Mouse (Mus musculus): Measurements from ENCODE around the gene Uba2. TPM values are rescaled to one million over a fixed set of nuclear protein-coding genes. Genes with fewer than 3 reads are reported as not detected.

Uba2 gene
- polyA plus RNA-seq, 1 experiment = 29.6 TPM

GRCm38 (mm10) chr7:34168470-34169251 lies 738 bp downstream of the Uba2 start:
- 11% methylated on average over 30 of the region's 30 CpGs for WGBS
- peak; percentile 54 for DNase-seq (ENCODE audit: low read depth, low spot score)

- WGBS = under 1% methylated on average over 54 of the region's 54 CpGs
- DNase-seq (ENCODE audit: low read depth, low spot score) = no peak
Measured at GRCm38 (mm10) chr7:34167766-34168469, 1.5 kb downstream of the Uba2 start.

GRCm38 (mm10) chr7:34166850-34167249 lies 2.5 kb downstream of the Uba2 start:
- 49% methylated on average over 4 of the region's 4 CpGs for WGBS
- no peak for DNase-seq (ENCODE audit: low read depth, low spot score)

- no peak for DNase-seq (ENCODE audit: low read depth, low spot score)
- 62% methylated on average over 3 of the region's 3 CpGs for WGBS
Measured at GRCm38 (mm10) chr7:34165999-34166398, 3.4 kb downstream of the Uba2 start.

GRCm38 (mm10) chr7:34164671-34165070 lies 4.7 kb downstream of the Uba2 start:
- 87% methylated on average over 7 of the region's 7 CpGs for WGBS
- DNase-seq (ENCODE audit: low read depth, low spot score) = no peak

- no peak for DNase-seq (ENCODE audit: low read depth, low spot score)
- 94% methylated on average over 3 of the region's 3 CpGs for WGBS
Measured at GRCm38 (mm10) chr7:34159167-34159566, 10.2 kb downstream of the Uba2 start.

- no peak for DNase-seq (ENCODE audit: low read depth, low spot score)
- 72% methylated on average over 3 of the region's 3 CpGs for WGBS
Measured at GRCm38 (mm10) chr7:34157994-34158393, 11.4 kb downstream of the Uba2 start.

GRCm38 (mm10) chr7:34147193-34147592 lies 22.2 kb downstream of the Uba2 start:
- DNase-seq (ENCODE audit: low read depth, low spot score) = no peak
- 61% methylated on average over 4 of the region's 4 CpGs for WGBS

GRCm38 (mm10) chr7:34141123-34141522 lies 28.3 kb downstream of the Uba2 start:
- no peak for DNase-seq (ENCODE audit: low read depth, low spot score)
- WGBS = 96% methylated on average over 13 of the region's 13 CpGs

GRCm38 (mm10) chr7:34139493-34139892 lies 29.9 kb downstream of the Uba2 start:
- no peak for DNase-seq (ENCODE audit: low read depth, low spot score)
- WGBS = 83% methylated on average over 6 of the region's 6 CpGs

- WGBS = 75% methylated on average over 2 of the region's 2 CpGs
- DNase-seq (ENCODE audit: low read depth, low spot score) = no peak
Measured at GRCm38 (mm10) chr7:34134336-34134735, 35.1 kb downstream of the Uba2 start.

- WGBS = 4% methylated on average over 39 of the region's 65 CpGs
- peak; percentile 11 for DNase-seq (ENCODE audit: low read depth, low spot score)
Measured at GRCm38 (mm10) chr7:34133117-34133762, 36.2 kb downstream of the Uba2 start, which contains the start of gene Wtip. Gene Wtip, minus strand, starts transcription at chr7:34133268.

GRCm38 (mm10) chr7:34132355-34133079 lies 36.9 kb downstream of the Uba2 start:
- DNase-seq (ENCODE audit: low read depth, low spot score) = no peak
- WGBS = 3% methylated on average over 105 of the region's 116 CpGs

- no peak for DNase-seq (ENCODE audit: low read depth, low spot score)
- WGBS = 5% methylated on average over 3 of the region's 3 CpGs
Measured at GRCm38 (mm10) chr7:34131959-34132354, 37.4 kb downstream of the Uba2 start.

GRCm38 (mm10) chr7:34131118-34131517 lies 38.3 kb downstream of the Uba2 start:
- no peak for DNase-seq (ENCODE audit: low read depth, low spot score)

GRCm38 (mm10) chr7:34126291-34126690 lies 43.1 kb downstream of the Uba2 start:
- whole genome bisulfite sequencing = 87% methylated on average over 3 of the region's 3 CpGs
- no peak for DNase-seq (ENCODE audit: low read depth, low spot score)

More at GRCm38 (mm10) chr7:34131118-34131517, 38.3 kb downstream of the Uba2 start:
- WGBS = 69% methylated on average over 3 of the region's 3 CpGs

GRCm38 (mm10) chr7:34125346-34125745 lies 44.1 kb downstream of the Uba2 start:
- WGBS = 84% methylated on average over 9 of the region's 9 CpGs
- DNase-seq (ENCODE audit: low read depth, low spot score) = no peak

GRCm38 (mm10) chr7:34122987-34123720 lies 46.2 kb downstream of the Uba2 start:
- WGBS = 80% methylated on average over 6 of the region's 6 CpGs
- DNase-seq (ENCODE audit: low read depth, low spot score) = no peak

GRCm38 (mm10) chr7:34120636-34121035 lies 48.8 kb downstream of the Uba2 start:
- WGBS = 12% methylated on average over 1 of the region's 1 CpGs
- peak; percentile 6 for DNase-seq (ENCODE audit: low read depth, low spot score)
